Mouse (Mus musculus) MEL (cell line): ENCODE data around the gene Hspb1. TPM values are rescaled to one million over a fixed set of nuclear protein-coding genes. Genes with fewer than 3 reads are reported as not detected.

Source experiments
- DNase-seq: peaks from one replicate; pipeline ENCODE4 v3.0.0; 2011; ENCODE audit warnings: low read depth, low spot score
- H3K27ac ChIP-seq: 2 replicates; pipeline ENCODE4 v1.5.1; 2012; ENCODE audit warnings: low read depth, mild to moderate bottlenecking, control low read depth, low read length, moderate library complexity; ENCODE audit not compliant: control insufficient read depth
- H3K27me3 ChIP-seq, 2 experiments: fragments of 150-350 bp in 1 of 2; sonication (generic) in 1 of 2; 2 replicates each; pipeline ENCODE4 v1.6.1; 2012; ENCODE audit warnings: low read length in 2 of 2, mild to moderate bottlenecking in 2 of 2, improper control_type of control experiment in 1 of 2, moderate library complexity in 1 of 2; ENCODE audit not compliant: insufficient read depth in 2 of 2, control insufficient read depth in 1 of 2
- H3K36me3 ChIP-seq, 2 experiments: 2 replicates each; pipeline ENCODE4 v1.6.1; 2012 to 2014; ENCODE audit warnings: low read length in 2 of 2, improper control_type of control experiment in 1 of 2, inconsistent platforms in 1 of 2, mild to moderate bottlenecking in 1 of 2; ENCODE audit not compliant: insufficient read depth in 2 of 2, control insufficient read depth in 1 of 2
- H3K4me1 ChIP-seq, 2 experiments: fragments of 150-350 bp in 1 of 2; sonication (generic) in 1 of 2; 2 replicates each; pipeline ENCODE4 v1.6.1; 2012; ENCODE audit warnings: low read length in 2 of 2, improper control_type of control experiment in 1 of 2, mild to moderate bottlenecking in 1 of 2; ENCODE audit not compliant: insufficient read depth in 2 of 2, control insufficient read depth in 1 of 2
- H3K4me3 ChIP-seq, 2 experiments: fragments of 150-350 bp in 1 of 2; sonication (generic) in 1 of 2; 2 replicates each; pipeline ENCODE4 v1.5.1; 2012; ENCODE audit warnings: low read depth in 2 of 2, low read length in 2 of 2, mild to moderate bottlenecking in 2 of 2, moderate library complexity in 2 of 2, control low read depth in 1 of 2, improper control_type of control experiment in 1 of 2; ENCODE audit not compliant: control insufficient read depth in 1 of 2, insufficient read depth in 1 of 2
- H3K79me2 ChIP-seq: 2 replicates; pipeline ENCODE4 v1.6.1; 2012; ENCODE audit warnings: mild to moderate bottlenecking, low read length, moderate library complexity; ENCODE audit not compliant: control insufficient read depth, poor library complexity, insufficient read depth
- H3K9ac ChIP-seq: 2 replicates; pipeline ENCODE4 v1.6.1; 2012; ENCODE audit warnings: low read depth, mild to moderate bottlenecking, control low read depth, low read length, moderate library complexity; ENCODE audit not compliant: control insufficient read depth, poor library complexity, severe bottlenecking
- H3K9me3 ChIP-seq: fragments of 150-350 bp; sonication (generic); replicated peaks from 2 replicates; pipeline ENCODE4 v1.6.1; 2012; ENCODE audit warnings: mild to moderate bottlenecking, low read length, improper control_type of control experiment, moderate library complexity; ENCODE audit not compliant: insufficient read depth
- CHD1 ChIP-seq: IDR thresholded peaks from 2 replicates; pipeline ENCODE4 v1.6.1; 2012; ENCODE audit warnings: low read depth, mild to moderate bottlenecking, inconsistent platforms, low read length, improper control_type of control experiment
- CTCF ChIP-seq, 3 experiments: IDR thresholded peaks in 2 of 3; conservative IDR thresholded peaks in 1 of 3; 2 replicates each; pipeline ENCODE4 v1.5.1; 2011 to 2012; ENCODE audit warnings: low read length in 3 of 3, low read depth in 2 of 3, mild to moderate bottlenecking in 2 of 3, improper control_type of control experiment in 1 of 3, inconsistent platforms in 1 of 3, mixed read lengths in 1 of 3, moderate library complexity in 1 of 3; ENCODE audit not compliant: control insufficient read depth in 1 of 3, insufficient read depth in 1 of 3, poor library complexity in 1 of 3, severe bottlenecking in 1 of 3
- E2F4 ChIP-seq: IDR thresholded peaks from 2 replicates; pipeline ENCODE4 v1.6.1; 2011; ENCODE audit warnings: low read depth, low read length, improper control_type of control experiment, borderline replicate concordance
- ELF1 ChIP-seq: IDR thresholded peaks from 2 replicates; pipeline ENCODE4 v1.6.1; 2014; ENCODE audit warnings: low read depth, mild to moderate bottlenecking, inconsistent platforms, low read length, improper control_type of control experiment, moderate library complexity
- EP300 ChIP-seq, 2 experiments: IDR thresholded peaks; 2 replicates each; pipeline ENCODE4 v1.6.1; 2011; ENCODE audit warnings: improper control_type of control experiment in 2 of 2, low read length in 2 of 2, low read depth in 1 of 2, mild to moderate bottlenecking in 1 of 2
- ETS1 ChIP-seq: IDR thresholded peaks from 2 replicates; pipeline ENCODE4 v1.6.1; 2012; ENCODE audit warnings: low read depth, mild to moderate bottlenecking, inconsistent platforms, low read length, improper control_type of control experiment, moderate library complexity
- JUND ChIP-seq: IDR thresholded peaks from 2 replicates; pipeline ENCODE4 v1.6.1; 2011; ENCODE audit warnings: low read depth, mild to moderate bottlenecking, improper control_type of control experiment, low read length
- MAFK ChIP-seq: IDR thresholded peaks from 2 replicates; pipeline ENCODE4 v1.6.1; 2011; ENCODE audit warnings: low read depth, mild to moderate bottlenecking, low read length, improper control_type of control experiment, borderline replicate concordance
- MAX ChIP-seq: IDR thresholded peaks from 2 replicates; pipeline ENCODE4 v1.6.1; 2011; ENCODE audit warnings: low read length, improper control_type of control experiment
- MAZ ChIP-seq: IDR thresholded peaks from 2 replicates; pipeline ENCODE4 v1.6.1; 2012; ENCODE audit warnings: low read depth, mild to moderate bottlenecking, inconsistent platforms, low read length, improper control_type of control experiment
- MXI1 ChIP-seq: IDR thresholded peaks from 2 replicates; pipeline ENCODE4 v1.6.1; 2011; ENCODE audit warnings: mild to moderate bottlenecking, low read depth, low read length, improper control_type of control experiment
- MYB ChIP-seq: IDR thresholded peaks from 2 replicates; pipeline ENCODE4 v1.6.1; 2011; ENCODE audit warnings: mild to moderate bottlenecking, low read depth, low read length, improper control_type of control experiment
- POLR2AphosphoS5 ChIP-seq: IDR thresholded peaks from 2 replicates; pipeline ENCODE4 v1.6.1; 2012; ENCODE audit warnings: low read depth, borderline replicate concordance, mild to moderate bottlenecking, inconsistent platforms, low read length, moderate library complexity, mixed read lengths
- RAD21 ChIP-seq: IDR thresholded peaks from 2 replicates; pipeline ENCODE4 v1.6.1; 2011; ENCODE audit warnings: mild to moderate bottlenecking, low read depth, low read length, improper control_type of control experiment
- RCOR1 ChIP-seq: IDR thresholded peaks from 2 replicates; pipeline ENCODE4 v1.6.1; 2012; ENCODE audit warnings: low read depth, mild to moderate bottlenecking, inconsistent platforms, low read length, improper control_type of control experiment
- SMC3 ChIP-seq: IDR thresholded peaks from 2 replicates; pipeline ENCODE4 v1.6.1; 2011; ENCODE audit warnings: low read depth, low read length, improper control_type of control experiment
- TAL1 ChIP-seq: IDR thresholded peaks from 2 replicates; pipeline ENCODE4 v1.6.1; 2012; ENCODE audit warnings: mild to moderate bottlenecking, inconsistent platforms, low read length, moderate library complexity, mixed read lengths
- USF2 ChIP-seq, 2 experiments: IDR thresholded peaks; 2 replicates each; pipeline ENCODE4 v1.6.1; 2011 to 2012; ENCODE audit warnings: improper control_type of control experiment in 2 of 2, low read length in 2 of 2, borderline replicate concordance in 1 of 2, inconsistent platforms in 1 of 2, low read depth in 1 of 2, mild to moderate bottlenecking in 1 of 2; ENCODE audit not compliant: insufficient read depth in 1 of 2
- ZC3H11A ChIP-seq: IDR thresholded peaks from 2 replicates; pipeline ENCODE4 v1.6.1; 2012; ENCODE audit warnings: low read depth, mild to moderate bottlenecking, inconsistent platforms, low read length, improper control_type of control experiment
- ZKSCAN1 ChIP-seq: IDR thresholded peaks from 2 replicates; pipeline ENCODE4 v1.6.1; 2012; ENCODE audit warnings: low read depth, mild to moderate bottlenecking, inconsistent platforms, low read length, improper control_type of control experiment, moderate library complexity
- ZMIZ1 ChIP-seq: IDR thresholded peaks from 2 replicates; pipeline ENCODE4 v1.6.1; 2012; ENCODE audit warnings: low read depth, mild to moderate bottlenecking, inconsistent platforms, low read length, improper control_type of control experiment, moderate library complexity
- ZNF384 ChIP-seq: IDR thresholded peaks from 2 replicates; pipeline ENCODE4 v1.6.1; 2012; ENCODE audit warnings: low read depth, mild to moderate bottlenecking, inconsistent platforms, low read length, improper control_type of control experiment
- polyA plus RNA-seq, 2 experiments: library from polyadenylated mRNA; stranded (reverse) in 1 of 2; unstranded in 1 of 2; fragments of >175 nt in 1 of 2; fragments of >200 nt in 1 of 2; gene quantifications; 2 replicates each; pipeline versions ENCODE4 v1.2.1 to v1.2.4; 2012; ENCODE audit warnings: low replicate concordance in 2 of 2, low read depth in 1 of 2; ENCODE audit not compliant: insufficient read length in 2 of 2, insufficient read depth in 1 of 2, missing spikeins in 1 of 2
- total RNA-seq: library from RNA; depleted of rRNA; stranded (reverse); fragments of 300-350 nt; gene quantifications from 2 replicates; pipeline ENCODE4 v1.2.3, GENCODE M21; 2012

The Hspb1 gene
- total and polyA plus RNA-seq, 3 experiments: not detected

DNA sequence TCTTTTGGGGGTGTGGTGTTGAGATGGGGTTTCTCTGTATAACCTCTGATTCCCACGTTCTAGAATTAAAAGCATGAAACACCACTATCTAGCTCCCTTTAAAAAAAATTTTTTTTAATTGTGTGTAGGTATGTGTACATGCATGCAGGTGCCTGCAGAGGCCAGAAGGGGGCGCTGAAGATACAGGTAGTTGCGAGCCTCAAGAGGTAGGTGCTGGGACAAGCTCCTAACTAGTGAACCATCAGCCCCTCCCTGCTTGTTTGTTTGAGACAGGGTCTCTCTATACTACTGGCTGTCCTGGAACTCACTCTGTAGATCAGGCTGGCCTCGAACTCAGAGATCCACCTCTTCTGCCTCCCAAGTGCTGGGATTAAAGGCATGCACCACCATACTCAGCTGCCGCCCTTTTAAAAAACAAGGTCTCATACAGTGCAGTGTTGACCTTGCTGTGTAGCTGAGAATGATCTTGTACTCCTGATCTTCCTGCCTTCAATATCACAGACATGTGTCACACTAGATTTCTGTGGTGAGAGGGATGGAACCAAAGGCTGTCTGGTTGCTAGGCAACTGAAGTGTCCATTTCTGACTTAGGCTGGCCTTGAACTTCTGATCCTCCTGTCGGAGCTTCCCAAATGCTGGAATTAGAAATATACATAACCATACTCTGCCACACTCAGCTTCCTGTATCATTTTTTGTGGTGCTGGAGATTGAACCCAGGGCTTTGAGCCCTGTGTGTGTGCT lies 13.8 kb downstream of the Hspb1 start:
- Histone ChIP-seq H3K9ac (no peak overlapping the region), H3K36me3 (no peaks in the 10 kb centered on the region)
- DNase-seq: peak; percentile 60

GRCm38 (mm10) chr5:135903058-135903457 lies 15.3 kb downstream of the Hspb1 start:
- Histone ChIP-seq H3K36me3 (no peaks in the 10 kb centered on the region), H3K27me3 (no peaks in the 10 kb centered on the region), H3K79me2 (no peaks in the 10 kb centered on the region), H3K27ac (0 out of 2 replicates have a peak overlapping the region, but pooled peaks have one; percentile 9), H3K4me3 (peak overlapping the region; percentile 23 to 31; a peak in 2 of 4 replicates), H3K9ac (peak overlapping the region; percentile 40; the same call in 1 of the 2 replicates), H3K9me3 (no peaks in the 10 kb centered on the region)
- no peak for DNase-seq
- no peak for TF ChIP-seq RCOR1
- no peak for TF ChIP-seq RAD21
- TF ChIP-seq, all 39 proteins: peak for 0
- H3K4me1 ChIP-seq: no peaks in the 10 kb centered on the region

More for the DNA sequence above, 13.8 kb downstream of the Hspb1 start:
- no peak overlapping the region for H3K27ac ChIP-seq
- H3K9me3 ChIP-seq: no peaks in the 10 kb centered on the region
- H3K4me1 ChIP-seq: no peaks in the 10 kb centered on the region
- peak; percentile 65 to 77 (median 69) for TF ChIP-seq CTCF (IDR thresholded peaks at IDR 0.05 in 2 of 3, conservative IDR thresholded peaks at IDR 0.05 in 1 of 3; ENCODE audit: control insufficient read depth in 1 of 3, insufficient read depth in 1 of 3, low read depth in 2 of 3, low read length in 3 of 3, poor library complexity in 1 of 3, severe bottlenecking in 1 of 3)
- peak; percentile 33; the same call in 1 of the 2 replicates for TF ChIP-seq SMC3
- peak; percentile 26 for TF ChIP-seq RAD21
- TF ChIP-seq ZNF384: peak; percentile 83
- no peak for TF ChIP-seq MAZ
- TF ChIP-seq, all 39 proteins: peak for 4
- no peaks in the 10 kb centered on the region for H3K79me2 ChIP-seq
- H3K27me3 ChIP-seq: no peaks in the 10 kb centered on the region
- no peak overlapping the region for H3K4me3 ChIP-seq

GRCm38 (mm10) chr5:135903551-135904151 lies 15.9 kb downstream of the Hspb1 start:
- Histone ChIP-seq H3K36me3 (peaks cover 0 to 3% of the 10 kb centered on the region in 2 experiments; a peak in 1 of 4 replicates), H3K27me3 (no peaks in the 10 kb centered on the region), H3K9ac (peak overlapping the region; percentile 40; the same call in 1 of the 2 replicates)
- no peak for TF ChIP-seq ETS1
- TF ChIP-seq CHD1: no peak
- TF ChIP-seq RAD21: peak; percentile 50
- TF ChIP-seq MXI1: no peak
- TF ChIP-seq E2F4: no peak
- no peak for TF ChIP-seq ZC3H11A
- TF ChIP-seq MAX: no peak
- no peak for TF ChIP-seq ZMIZ1
- no peak for TF ChIP-seq TAL1
- TF ChIP-seq ZKSCAN1: no peak
- peak; percentile 46 for TF ChIP-seq SMC3
- no peak for TF ChIP-seq POLR2AphosphoS5
- no peak for TF ChIP-seq ZNF384
- no peak for TF ChIP-seq MYB
- TF ChIP-seq JUND: no peak
- no peak for TF ChIP-seq RCOR1
- TF ChIP-seq EP300 (IDR thresholded peaks at IDR 0.05; ENCODE audit: low read depth in 1 of 2, low read length in 2 of 2): no peak
- no peak for TF ChIP-seq USF2 (IDR thresholded peaks at IDR 0.05; ENCODE audit: borderline replicate concordance in 1 of 2, insufficient read depth in 1 of 2, low read depth in 1 of 2, low read length in 2 of 2)
- peak; percentile 58; the same call in 1 of the 2 replicates for TF ChIP-seq ELF1
- no peak for TF ChIP-seq MAFK

More at GRCm38 (mm10) chr5:135903551-135904151, 15.9 kb downstream of the Hspb1 start:
- Histone ChIP-seq H3K4me3 (peak overlapping the region; percentile 31 to 34; a peak in 3 of 4 replicates), H3K9me3 (no peaks in the 10 kb centered on the region), H3K27ac (0 out of 2 replicates have a peak overlapping the region, but pooled peaks have one; percentile 9), H3K79me2 (no peaks in the 10 kb centered on the region), H3K4me1 (no peaks in the 10 kb centered on the region)
- DNase-seq: peak; percentile 83
